Mouse (Mus musculus): Measurements from ENCODE around the gene Lrrc8a. TPM values are rescaled to one million over a fixed set of nuclear protein-coding genes. Genes with fewer than 3 reads are reported as not detected.

The Lrrc8a gene
- total RNA-seq, 2 experiments from 2014 or later: 56.7 to 67.8 TPM

DNA sequence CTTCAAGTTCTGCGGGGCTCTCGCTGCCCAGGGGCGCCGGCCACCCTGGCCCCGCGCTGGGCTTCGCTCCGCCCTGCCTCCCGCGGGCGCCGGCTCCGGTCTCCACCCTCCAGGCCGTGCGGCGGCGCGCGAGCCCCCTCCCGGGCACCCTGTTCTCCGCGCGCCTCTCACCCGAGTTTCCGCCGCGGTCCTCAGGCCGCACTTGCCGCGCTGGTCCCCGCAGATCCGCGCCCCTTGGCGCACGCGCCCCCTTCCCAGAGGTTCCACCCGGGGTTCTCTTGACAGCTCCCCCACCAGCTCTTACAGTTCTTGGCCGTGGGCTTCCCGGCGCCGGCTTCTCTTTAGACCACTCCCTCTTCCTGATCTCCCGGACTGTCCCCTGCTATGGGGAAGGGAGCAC lies 366 bp downstream of the Lrrc8a start:
- DNase-seq: peak; percentile 75 to 87
- intact Hi-C loops (cut with DNase I): loop anchor here (1.0 kb wide), 3 partner anchors 32 to 60 kb away; partner anchors contain the start of gene Spout1

GRCm38 (mm10) chr2:30238906-30239465 lies 1.5 kb downstream of the Lrrc8a start:
- DNase-seq: peak; percentile 35 to 50

DNA sequence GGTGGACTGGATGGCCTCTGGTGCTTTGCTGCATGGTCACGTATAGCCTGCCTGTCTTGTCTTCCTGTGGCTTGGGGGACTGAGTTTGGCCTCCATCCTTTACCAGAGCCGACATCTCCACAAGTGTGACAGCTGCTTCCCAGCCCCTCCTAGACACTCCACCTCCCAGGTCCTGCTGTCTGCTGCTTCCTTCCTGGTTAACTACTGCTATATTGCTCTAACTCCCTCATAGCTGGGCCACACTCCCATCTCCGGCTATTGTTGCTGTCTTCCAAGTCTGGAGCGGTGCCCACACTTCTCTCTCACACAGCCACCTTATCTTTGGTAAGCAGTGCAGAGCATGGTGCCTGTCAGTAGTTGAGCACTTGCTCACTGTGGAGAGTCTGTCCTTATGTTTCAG lies 2.3 kb downstream of the Lrrc8a start:
- intact Hi-C loops (cut with DNase I): loop anchor here (1.0 kb wide), 1 partner anchor 23 kb away; no protein-coding TSS in a partner anchor
- peak; percentile 75 to 81 for DNase-seq

More at GRCm38 (mm10) chr2:30238906-30239465, 1.5 kb downstream of the Lrrc8a start:
- intact Hi-C loops (cut with DNase I): loop anchor here (1.0 kb wide), 1 partner anchor 23 kb away; no protein-coding TSS in a partner anchor

DNA sequence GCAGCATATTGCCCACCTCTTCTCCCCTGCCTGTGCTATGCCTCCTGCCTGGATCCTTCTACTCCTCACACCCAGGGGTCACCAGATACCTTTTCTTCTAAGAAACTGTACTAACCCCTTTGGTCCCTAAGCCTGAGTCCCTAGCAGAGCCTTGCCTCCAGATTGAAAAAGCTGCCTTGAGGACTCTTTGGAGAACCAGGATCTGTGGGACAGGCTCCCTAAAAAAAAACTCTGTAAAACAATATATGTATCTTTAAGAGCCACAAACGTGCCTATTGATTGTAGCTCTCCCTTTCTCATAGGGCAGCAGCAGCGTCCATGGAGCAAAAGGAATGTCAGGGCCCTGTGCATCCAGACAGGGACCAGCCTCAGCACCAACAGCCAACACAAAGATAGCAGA lies 2.8 kb downstream of the Lrrc8a start, which contains the start of gene Gm28035:
Gene Gm28035, plus strand, starts transcription at position 301 of the 400 bp plus-strand sequence.
- intact Hi-C loops (cut with DNase I): no loop called here
- no peak for DNase-seq

DNA sequence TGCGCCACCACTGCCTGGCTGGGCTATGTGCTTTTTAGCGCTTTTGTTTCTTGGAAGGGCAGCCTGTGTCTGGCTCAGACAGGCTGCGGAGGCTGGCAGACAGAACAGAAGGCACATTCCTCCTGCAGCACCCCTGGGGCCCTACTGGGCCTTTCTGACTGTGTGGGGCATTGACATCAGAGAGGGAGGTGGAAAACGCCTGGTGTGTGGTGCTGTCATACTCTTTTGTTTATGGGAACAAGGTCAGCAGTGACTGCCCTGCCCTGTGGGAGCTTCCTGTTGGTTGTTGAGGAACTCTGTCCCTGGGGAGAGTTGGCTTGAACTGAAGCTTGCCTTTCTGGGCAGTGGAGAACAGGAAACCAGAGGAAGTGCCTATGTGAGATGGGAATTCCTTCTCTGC lies 5.0 kb downstream of the Lrrc8a start:
- intact Hi-C loops (cut with DNase I): no loop called here

GRCm38 (mm10) chr2:30243391-30243790 lies 5.9 kb downstream of the Lrrc8a start:
- DNase-seq: peak in 1 of 2 experiments; percentile 27
- intact Hi-C loops (cut with DNase I): no loop called here

More for the DNA sequence above, 5.0 kb downstream of the Lrrc8a start:
- DNase-seq: peak; percentile 66 to 78

DNA sequence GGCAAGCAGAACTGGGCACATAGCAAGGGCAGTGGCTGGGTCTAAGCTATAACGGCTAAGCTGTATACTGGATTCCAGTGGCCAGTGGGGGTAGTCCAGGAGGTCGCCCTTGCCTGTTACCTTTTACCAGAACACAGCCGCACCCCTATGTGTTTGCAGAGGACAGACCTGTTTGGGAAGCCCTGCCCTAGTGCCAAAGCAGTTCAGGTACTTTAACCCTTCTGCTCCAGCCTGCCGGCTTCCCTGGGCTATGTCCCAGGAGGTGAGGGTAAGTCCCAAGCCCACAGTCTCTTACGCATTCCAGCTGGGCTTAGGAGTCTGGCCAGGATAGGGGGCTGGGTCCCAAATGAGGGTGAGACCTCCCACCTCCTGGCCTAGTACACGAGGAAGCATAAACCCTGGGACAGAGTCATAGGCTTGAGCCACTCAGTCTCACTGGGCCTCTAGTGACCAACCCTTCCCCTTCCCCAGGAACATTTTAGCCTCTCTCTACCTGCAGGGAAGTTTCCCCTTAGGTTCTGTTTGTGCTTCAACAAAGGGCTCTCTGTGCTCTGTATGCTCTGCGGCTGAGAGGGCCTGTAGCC lies 7.2 kb downstream of the Lrrc8a start:
- intact Hi-C loops (cut with DNase I): no loop called here
- peak in 1 of 2 experiments; percentile 21 for DNase-seq

GRCm38 (mm10) chr2:30247036-30247435 lies 9.5 kb downstream of the Lrrc8a start:
- intact Hi-C loops (cut with DNase I): no loop called here
- DNase-seq: no peak

GRCm38 (mm10) chr2:30247681-30248080 lies 10.2 kb downstream of the Lrrc8a start:
- intact Hi-C loops (cut with DNase I): no loop called here
- DNase-seq: peak in 1 of 2 experiments; percentile 30

DNA sequence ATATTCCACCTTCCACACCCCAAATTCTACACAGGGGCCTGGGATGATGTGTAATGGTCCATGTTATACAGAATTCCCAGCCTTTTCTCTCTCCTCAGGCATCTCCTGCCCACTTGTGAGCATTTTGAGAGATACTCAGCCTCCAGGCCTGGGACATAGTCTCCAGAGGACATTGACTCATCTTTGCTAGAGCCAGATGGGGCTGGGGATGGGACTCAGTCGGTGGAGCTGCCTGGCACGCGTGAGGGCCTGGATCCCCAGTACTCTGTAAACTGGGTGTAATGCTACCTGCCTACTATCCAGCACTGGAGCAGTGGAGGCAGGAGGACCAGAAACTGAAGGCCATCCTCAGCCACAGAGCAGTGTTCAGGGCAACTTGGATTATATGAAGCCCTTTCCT lies 11.7 kb downstream of the Lrrc8a start:
- DNase-seq: no peak
- intact Hi-C loops (cut with DNase I): no loop called here

GRCm38 (mm10) chr2:30250166-30251128 lies 12.9 kb downstream of the Lrrc8a start:
- intact Hi-C loops (cut with DNase I): no loop called here

GRCm38 (mm10) chr2:30251417-30252104 lies 14.0 kb downstream of the Lrrc8a start:
- DNase-seq: peak; percentile 48 to 55
- intact Hi-C loops (cut with DNase I): no loop called here

More at GRCm38 (mm10) chr2:30250166-30251128, 12.9 kb downstream of the Lrrc8a start:
- DNase-seq: peak in 1 of 2 experiments; percentile 19

GRCm38 (mm10) chr2:30252521-30252920 lies 15.0 kb downstream of the Lrrc8a start:
- intact Hi-C loops (cut with DNase I): no loop called here
- peak in 1 of 2 experiments; percentile 19 for DNase-seq

DNA sequence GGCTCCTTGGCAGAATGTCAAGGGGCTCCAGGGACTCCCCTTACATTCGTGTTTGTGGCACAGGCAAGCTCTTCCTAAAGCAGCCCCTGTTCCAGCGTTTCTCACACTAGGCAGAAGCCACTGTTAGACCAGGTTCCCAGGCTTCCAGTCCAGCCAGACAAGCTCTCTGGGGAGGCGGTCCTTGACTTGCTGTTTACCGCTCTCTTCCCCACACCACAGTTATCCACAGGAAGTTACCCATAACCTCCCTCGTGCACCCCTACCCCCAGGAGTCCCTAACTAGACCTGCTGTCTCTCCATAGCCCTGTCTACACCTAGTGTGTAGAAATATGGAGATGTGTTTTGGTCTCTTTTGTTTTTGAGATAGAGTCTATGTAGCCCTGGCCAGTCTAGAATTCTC lies 16.3 kb downstream of the Lrrc8a start:
- peak in 1 of 2 experiments; percentile 23 for DNase-seq
- intact Hi-C loops (cut with DNase I): no loop called here

DNA sequence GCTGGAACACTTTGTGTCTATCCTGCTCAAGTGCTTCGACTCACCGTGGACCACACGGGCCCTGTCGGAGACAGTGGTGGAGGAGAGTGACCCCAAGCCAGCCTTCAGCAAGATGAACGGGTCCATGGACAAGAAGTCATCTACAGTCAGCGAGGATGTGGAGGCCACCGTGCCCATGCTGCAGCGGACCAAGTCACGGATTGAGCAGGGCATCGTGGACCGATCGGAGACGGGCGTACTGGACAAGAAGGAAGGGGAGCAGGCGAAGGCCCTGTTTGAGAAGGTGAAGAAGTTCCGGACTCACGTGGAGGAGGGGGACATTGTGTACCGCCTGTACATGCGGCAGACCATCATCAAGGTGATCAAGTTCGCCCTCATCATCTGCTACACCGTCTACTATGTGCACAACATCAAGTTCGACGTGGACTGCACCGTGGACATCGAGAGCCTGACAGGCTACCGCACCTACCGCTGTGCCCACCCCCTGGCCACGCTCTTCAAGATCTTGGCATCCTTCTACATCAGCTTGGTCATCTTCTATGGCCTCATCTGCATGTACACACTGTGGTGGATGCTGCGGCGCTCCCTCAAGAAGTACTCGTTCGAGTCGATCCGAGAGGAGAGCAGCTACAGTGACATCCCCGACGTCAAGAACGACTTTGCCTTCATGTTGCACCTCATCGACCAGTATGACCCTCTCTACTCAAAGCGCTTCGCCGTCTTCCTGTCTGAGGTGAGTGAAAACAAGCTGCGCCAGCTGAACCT lies 18.3 kb downstream of the Lrrc8a start:
- peak in 1 of 2 experiments; percentile 15 for DNase-seq
- intact Hi-C loops (cut with DNase I): no loop called here

- no peak for DNase-seq
- intact Hi-C loops (cut with DNase I): no loop called here
These were observed 19.3 kb downstream of the Lrrc8a start for GRCm38 (mm10) chr2:30256616-30257350.

GRCm38 (mm10) chr2:30257699-30258460 lies 20.4 kb downstream of the Lrrc8a start:
- intact Hi-C loops (cut with DNase I): no loop called here
- DNase-seq: peak in 1 of 2 experiments; percentile 31

DNA sequence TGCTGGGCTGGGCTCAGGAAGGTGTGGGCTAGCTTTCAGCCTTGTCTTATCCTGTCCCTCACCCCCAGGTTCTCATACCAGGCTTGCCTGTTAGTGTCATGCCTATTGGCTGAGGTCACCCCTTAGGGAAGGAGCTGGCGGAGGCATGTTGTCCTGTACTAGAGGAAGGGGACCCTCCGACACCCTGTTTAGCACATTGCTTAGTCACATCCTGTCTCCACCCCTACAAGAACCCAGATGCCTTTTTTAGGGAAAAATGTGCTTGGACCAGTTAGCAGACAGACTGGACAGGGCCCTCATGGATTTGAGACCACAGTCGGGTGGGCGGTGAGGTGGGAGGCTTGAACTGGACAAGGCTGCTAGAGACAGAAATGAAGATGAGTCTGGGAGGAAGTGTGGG lies 21.1 kb downstream of the Lrrc8a start:
- peak; percentile 77 to 82 for DNase-seq
- intact Hi-C loops (cut with DNase I): no loop called here
